Mouse (Mus musculus) embryo, embryonic 11.5 days (tissue): Measurements from ENCODE around the gene Dcxr.
"Not testable (repeated sequence)": the region's sequence is repeated elsewhere in the genome, so short reads cannot be mapped to it uniquely, and the experiment has no call there.

Experiments
- DNase-seq: peaks from one replicate; pipeline ENCODE4 v3.0.0-alpha.2; 2012; ENCODE audit warnings: low read depth, low spot score

Gene Dcxr

DNA sequence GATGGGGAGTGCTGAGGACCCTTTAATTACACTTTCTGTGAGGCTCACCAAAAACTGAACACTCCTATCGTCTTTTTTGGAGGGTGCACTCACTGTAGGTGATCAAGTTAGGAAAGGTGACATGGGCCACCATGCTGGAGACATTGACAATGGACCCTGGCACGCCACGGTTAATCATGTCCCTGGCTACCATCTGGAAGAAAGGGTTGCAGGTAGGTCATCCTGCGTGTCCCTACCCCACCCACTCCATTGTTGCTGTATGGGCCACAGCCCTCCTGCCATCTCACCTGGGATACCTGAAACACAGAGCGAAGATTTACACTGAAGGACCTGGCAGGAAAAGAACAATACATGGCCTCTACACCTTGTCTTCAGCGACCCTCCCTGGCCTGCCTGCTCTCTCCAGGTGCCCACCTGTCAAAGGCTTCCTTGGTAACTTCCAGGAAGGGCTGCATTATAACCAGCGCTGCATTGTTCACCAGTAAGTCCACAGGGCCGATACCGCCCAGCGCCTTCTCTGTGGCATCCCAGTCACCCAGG is 3.3 kb upstream of the Dcxr start:
- DNase-seq, result no peak

GRCm38 (mm10) chr11:120729432-120730050 is 2.5 kb upstream of the Dcxr start:
- DNase-seq, result not testable (repeated sequence)

DNA sequence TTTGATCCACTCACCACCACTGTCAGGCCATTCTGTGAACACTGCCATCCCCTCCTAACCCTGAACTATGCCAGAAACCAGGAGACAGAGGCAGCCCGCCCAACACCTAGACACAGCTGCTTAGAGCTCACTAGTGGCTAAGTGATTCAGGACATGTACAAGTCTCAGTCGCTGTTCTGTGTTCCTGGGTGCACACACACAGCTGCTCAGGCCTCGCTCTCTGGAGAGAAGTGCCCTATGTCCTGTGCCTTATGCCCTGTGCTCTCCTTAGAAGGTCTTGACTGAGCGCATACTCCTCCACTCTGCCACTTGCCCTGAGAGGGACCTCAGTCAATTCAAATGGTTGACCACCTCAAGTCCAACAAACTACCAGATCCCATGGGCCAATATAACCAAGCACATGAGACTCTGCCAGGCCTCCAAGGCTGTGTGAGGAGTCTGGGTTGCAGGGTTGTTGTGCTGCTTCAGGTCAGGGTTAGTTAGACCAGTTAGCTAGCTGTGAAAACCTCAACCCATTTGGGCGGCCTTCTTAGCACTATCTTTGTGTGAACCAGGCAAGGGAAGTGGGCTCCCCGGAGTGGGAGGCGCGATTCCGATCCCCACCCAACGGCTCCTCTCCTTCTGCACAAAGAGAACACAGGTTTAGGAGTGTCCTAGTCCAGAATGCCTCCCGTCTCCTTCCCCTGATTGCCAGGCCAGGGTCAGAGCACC is 1.6 kb upstream of the Dcxr start:
- DNase-seq, result no peak

DNA sequence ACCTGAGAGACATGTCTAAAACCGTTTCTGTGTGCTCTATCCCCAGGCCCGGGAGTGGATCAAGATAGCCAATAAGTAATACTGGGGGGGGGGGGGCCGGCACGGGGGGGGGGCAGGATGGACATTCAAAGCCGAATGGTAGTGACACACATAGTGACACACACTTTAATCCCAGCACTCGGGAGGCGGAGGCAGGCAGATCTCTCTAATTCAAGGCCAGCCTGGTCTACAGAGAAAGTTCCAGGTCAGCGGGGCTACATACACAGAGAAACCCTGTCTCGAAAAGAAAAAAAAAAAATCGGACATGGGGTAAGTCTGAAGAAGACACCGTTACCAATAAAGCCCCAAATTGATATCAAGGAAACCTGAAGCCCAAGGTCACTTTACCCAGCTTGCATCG is 483 bp upstream of the Dcxr start:
- no peak for DNase-seq

- DNase-seq, result no peak
Measured at GRCm38 (mm10) chr11:120726243-120727168, 575 bp downstream of the Dcxr start.

- DNase-seq, result no peak
Measured at GRCm38 (mm10) chr11:120723509-120723908, 3.6 kb downstream of the Dcxr start.

GRCm38 (mm10) chr11:120722761-120723382 is 4.2 kb downstream of the Dcxr start:
- no peak for DNase-seq

GRCm38 (mm10) chr11:120722067-120722630 is 4.9 kb downstream of the Dcxr start:
- DNase-seq, result no peak

DNA sequence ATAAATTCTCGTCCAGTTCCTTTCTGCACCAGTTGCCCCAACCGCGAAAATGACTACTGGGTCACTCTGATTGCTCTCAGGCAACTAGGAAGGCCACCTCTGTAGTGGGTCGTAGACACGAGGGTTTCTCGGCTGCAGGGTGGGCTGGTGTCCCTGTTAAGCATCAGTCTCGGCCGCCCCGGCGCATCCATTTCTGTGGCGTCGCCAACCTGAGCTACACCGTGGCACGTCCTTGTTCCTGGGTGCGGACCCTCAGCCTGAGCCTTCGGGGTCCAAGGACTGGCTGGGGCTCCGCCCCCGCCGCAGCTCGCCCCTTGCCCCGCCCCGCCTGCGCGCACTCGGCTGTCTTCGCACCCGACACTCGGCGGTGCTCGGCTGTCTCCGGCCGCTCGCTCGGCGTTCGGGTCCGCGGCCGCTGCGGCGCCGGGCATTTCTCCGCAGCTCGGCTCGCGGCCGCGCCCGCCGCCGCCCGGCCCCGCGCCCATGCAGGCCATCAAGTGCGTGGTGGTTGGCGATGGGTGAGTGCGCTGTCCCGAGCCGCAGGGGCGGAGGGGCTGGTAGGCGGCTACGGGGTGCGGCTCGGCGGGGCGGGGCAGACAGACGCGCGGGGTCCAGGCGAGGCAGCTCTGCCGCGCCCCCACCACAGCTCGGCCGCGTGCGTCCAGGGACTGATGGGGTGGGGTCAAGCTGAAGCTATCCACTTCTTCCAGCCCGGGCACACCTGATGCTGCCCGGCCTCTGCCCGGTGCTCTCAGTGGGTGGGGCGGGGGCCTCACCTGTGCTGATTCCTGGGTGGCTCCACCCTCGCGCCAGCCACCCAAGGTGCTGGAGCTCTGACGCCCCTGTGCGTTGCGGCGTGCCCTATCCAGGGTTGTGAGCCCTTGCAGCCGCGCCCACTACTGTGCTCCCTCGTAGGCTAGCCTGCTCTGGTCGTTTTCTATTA is 5.7 kb downstream of the Dcxr start, which contains the start of gene Rac3:
Gene Rac3 (plus strand): TSS at position 347 of the 943 bp plus-strand sequence.
- no peak for DNase-seq

DNA sequence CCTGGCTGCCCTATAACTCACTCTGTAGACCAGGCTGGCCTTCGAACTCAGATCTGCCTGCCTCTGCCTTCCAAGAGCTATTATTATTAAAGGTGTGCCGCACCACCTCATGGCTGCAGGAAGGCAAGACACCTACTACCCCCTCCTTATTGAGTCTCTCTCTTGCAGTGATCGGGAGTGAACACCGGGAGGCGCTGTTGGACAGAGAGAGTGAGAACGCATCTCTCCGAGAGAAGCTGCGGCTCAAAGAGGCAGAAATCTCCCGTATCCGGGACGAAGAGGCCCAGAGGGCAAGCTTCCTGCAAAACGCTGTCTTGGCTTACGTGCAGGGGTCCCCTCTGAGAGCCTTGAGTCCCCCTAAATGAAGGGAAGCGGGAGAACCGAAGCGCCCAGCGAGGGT is 6.6 kb downstream of the Dcxr start:
- no peak for DNase-seq

GRCm38 (mm10) chr11:120719841-120720376 is 7.2 kb downstream of the Dcxr start:
- no peak for DNase-seq

DNA sequence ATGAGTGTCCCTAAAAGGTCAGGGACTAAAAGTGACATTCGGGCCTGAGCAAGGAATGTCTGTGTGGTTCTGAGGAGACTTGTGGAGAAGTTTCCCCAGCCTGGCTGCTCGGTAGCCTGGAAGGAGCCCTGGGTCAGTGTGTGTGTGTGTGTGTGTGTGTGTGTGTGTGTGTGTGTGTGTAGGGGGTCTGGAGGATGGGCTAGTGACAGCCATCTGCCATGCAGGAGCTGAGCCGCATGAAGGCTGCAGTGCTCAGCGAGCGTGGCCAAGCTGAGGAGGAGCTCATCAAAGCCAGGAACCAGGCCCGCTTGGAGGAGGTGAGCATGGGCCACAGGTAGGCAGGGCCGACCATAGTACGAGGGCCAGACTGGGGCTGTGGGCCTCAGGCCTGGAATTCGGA is 7.8 kb downstream of the Dcxr start:
- DNase-seq, result no peak

DNA sequence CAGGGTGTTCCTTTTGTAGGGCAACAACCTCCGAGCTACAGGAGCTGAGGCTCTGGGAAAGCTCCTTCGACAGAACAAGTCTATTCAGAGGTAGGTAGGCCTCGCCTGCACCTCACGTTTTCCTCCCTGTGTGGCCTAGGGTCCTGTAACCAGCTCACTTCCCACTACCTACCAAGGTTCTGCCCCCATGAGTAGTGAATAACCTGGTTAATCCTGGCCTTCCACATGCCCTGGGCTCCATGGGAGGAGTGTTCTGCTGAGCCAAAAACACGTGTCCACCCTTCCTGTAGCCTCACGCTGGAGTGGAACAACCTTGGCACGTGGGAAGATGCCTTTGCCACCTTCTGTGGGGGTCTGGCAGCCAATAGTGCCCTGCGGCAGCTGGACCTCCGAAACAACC is 11.9 kb downstream of the Dcxr start:
- DNase-seq, result no peak

GRCm38 (mm10) chr11:120714546-120714945 is 12.5 kb downstream of the Dcxr start:
- DNase-seq, result no peak

DNA sequence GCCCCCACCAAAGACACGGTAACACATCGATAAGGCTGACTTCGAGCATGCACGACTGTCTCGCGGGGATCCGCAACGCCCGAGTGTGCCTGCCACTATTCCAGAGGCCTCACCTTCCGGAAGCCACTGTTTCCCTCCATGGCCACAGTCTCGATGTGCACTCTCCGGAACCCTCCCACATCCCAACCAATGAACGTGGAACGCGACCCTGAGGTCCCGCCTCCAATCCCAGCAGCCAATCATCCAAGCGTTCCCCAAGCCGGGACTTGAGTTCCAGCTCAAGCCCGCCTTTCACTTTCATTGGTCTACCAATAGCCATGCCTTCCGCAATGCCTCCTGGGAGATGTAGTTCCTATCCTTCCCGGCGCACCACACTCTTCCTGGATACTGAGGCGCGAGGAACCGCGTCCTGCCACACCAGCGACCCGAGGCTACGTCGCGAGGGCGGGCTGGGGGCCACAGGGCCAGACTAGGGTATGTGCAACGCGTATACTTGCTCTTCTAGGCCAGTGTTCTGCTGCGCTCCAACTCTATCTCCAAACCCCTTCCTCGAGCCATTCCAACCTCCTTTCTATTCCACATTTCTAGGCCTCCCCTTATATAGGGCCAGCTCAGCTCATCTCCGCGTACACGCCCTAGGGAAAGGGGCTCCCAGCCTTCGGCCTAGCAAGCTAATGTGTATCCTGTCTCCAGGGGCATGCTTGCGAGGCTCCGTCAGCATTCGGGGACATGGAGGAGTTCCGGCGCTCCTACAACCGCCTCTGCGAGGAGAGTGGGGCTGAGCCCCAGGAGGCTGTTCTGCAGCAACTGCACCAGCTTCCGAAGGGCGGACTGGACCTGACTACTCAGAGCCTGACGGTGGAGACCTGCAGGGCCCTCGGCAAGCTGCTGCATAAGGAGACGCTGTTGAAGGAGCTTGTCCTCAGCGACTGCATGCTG is 13.2 kb downstream of the Dcxr start, which contains the start of the genes Cenpx and Lrrc45:
Gene Cenpx (minus strand): TSS at position 159 of the 939 bp plus-strand sequence.
Gene Lrrc45 (plus strand): TSS at position 346 of the 939 bp plus-strand sequence.
- peak; percentile 98 for DNase-seq

GRCm38 (mm10) chr11:120712771-120713568 is 14.1 kb downstream of the Dcxr start:
- no peak for DNase-seq

DNA sequence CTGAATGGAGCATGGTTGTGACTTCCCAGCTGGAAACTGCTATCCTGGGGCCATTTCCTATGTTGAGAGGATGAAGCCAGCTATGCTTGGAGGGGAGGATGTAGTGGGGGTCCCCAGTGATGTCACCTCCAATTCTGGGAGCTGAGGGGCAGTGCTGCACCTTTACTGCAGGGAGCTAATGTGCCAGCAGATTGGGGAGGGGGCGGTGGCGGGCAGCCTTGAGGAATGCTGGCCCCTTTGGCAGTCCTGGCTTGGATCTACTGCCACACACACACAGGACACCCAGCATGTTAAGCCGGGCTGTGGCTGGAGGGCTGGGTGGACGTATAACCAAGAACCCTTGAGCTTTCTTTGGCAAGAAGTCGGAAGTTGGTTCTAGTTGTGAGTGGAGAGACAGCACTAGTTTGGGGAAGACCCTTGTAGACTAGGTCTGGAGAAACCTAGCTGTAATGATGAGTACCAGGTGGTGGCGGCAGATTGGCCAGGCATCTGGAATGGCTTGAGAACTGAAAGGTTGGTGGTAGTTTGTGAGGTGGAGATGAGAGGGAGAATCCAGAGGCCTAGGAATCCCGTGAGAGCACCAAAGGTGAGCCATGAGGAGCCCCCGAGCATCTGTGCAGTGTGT is 15.0 kb downstream of the Dcxr start:
- no peak for DNase-seq
